Mouse (Mus musculus) neural tube, embryonic 13.5 days (tissue): Measurements from ENCODE around the gene 1700008O03Rik. TPM values are rescaled to one million over a fixed set of nuclear protein-coding genes. Genes with fewer than 3 reads are reported as not detected.

Experiments used
- ATAC-seq: fragments of 200-750 bp; cut with Nextera tagmentation; 2 replicates; pipeline ENCODE4 v1.8.0; 2017; ENCODE audit warnings: low read depth, mild to moderate bottlenecking, moderate TSS enrichment, moderate library complexity
- H3K27ac ChIP-seq: fragments of 300-500 bp; sonication (generic); replicated peaks from 2 replicates; pipeline ENCODE4 v1.5.1; 2015; ENCODE audit warnings: moderate library complexity, mild to moderate bottlenecking, inconsistent platforms
- H3K27me3 ChIP-seq: fragments of 300-500 bp; sonication (generic); 2 replicates; pipeline ENCODE4 v1.6.1; 2015; ENCODE audit warnings: mild to moderate bottlenecking, inconsistent platforms
- H3K36me3 ChIP-seq: fragments of 300-500 bp; sonication (generic); 2 replicates; pipeline ENCODE4 v1.6.1; 2015; ENCODE audit warnings: mild to moderate bottlenecking, inconsistent platforms
- H3K4me1 ChIP-seq: fragments of 300-500 bp; sonication (generic); replicated peaks from 2 replicates; pipeline ENCODE4 v1.6.1; 2015; ENCODE audit warnings: inconsistent platforms
- H3K4me2 ChIP-seq: fragments of 300-500 bp; sonication (generic); 2 replicates; pipeline ENCODE4 v1.6.1; 2015; ENCODE audit warnings: inconsistent platforms, mild to moderate bottlenecking, moderate library complexity
- H3K4me3 ChIP-seq: fragments of 300-500 bp; sonication (generic); 2 replicates; pipeline ENCODE4 v1.5.1; 2015; ENCODE audit warnings: mild to moderate bottlenecking, inconsistent platforms
- H3K9ac ChIP-seq: fragments of 300-500 bp; sonication (generic); 2 replicates; pipeline ENCODE4 v1.6.1; 2015; ENCODE audit warnings: moderate library complexity, mild to moderate bottlenecking, inconsistent platforms
- H3K9me3 ChIP-seq: fragments of 300-500 bp; sonication (generic); 2 replicates; pipeline ENCODE4 v1.6.1; 2016; ENCODE audit warnings: inconsistent platforms
- WGBS: fragments of 180-500 bp; shearing (Covaris S2); methylation state at CpG from one replicate; pipeline ENCODE4 v1.1.7; 2015; 5-methylcytosine and 5-hydroxymethylcytosine counted together
- polyA plus RNA-seq: library from polyadenylated mRNA; unstranded; fragments of >200 nt; fragmentation: Nextera tagmentation; extraction: Ambion mirVana; gene quantifications from 2 replicates; pipeline ENCODE4 v1.2.1, GENCODE M21; 2015

Gene 1700008O03Rik
- polyA plus RNA-seq, 1 experiment from 2014 or later = 1.0 TPM

- 2% methylated on average over 27 of the region's 27 CpGs for WGBS
These were observed 19.9 kb upstream of the 1700008O03Rik start for GRCm38 (mm10) chr7:44405346-44406014.

DNA sequence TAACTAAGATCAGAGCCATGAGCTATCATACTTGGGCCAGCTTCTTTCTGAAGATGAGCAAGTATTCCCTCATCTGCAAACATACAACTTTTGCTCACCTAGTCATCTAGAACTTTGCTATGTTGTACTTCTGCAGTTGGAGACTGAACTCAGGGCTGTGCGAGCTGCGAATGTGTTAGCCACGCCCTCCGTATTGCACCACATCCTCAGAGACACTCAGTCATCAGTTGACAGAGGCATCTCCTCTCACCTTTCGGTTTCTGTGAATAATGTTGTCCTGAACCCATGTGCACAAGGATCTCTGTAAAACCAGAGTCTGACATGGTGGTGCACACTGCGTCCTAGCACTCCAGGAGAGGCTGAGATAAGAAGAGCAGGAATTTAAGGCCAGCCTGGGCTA, 16.1 kb upstream of the 1700008O03Rik start:
- no peak for ATAC-seq
- no peaks in the 10 kb centered on the region for H3K36me3 ChIP-seq
- no peak overlapping the region for H3K27ac ChIP-seq
- no peak overlapping the region for H3K4me2 ChIP-seq
- H3K27me3 ChIP-seq = peaks cover 24% of the 10 kb centered on the region
- no peak overlapping the region for H3K9ac ChIP-seq
- no peaks in the 10 kb centered on the region for H3K9me3 ChIP-seq
- 85% methylated on average over 6 of the region's 6 CpGs for WGBS
- no peak overlapping the region for H3K4me3 ChIP-seq
- H3K4me1 ChIP-seq = peaks cover 8% of the 10 kb centered on the region

More at GRCm38 (mm10) chr7:44405346-44406014, 19.9 kb upstream of the 1700008O03Rik start:
- peak overlapping the region; percentile 34; the same call in 1 of the 2 replicates for H3K9ac ChIP-seq
- H3K4me1 ChIP-seq = peaks cover 8% of the 10 kb centered on the region
- peak; percentile 97 for ATAC-seq
- peaks cover 20% of the 10 kb centered on the region for H3K27me3 ChIP-seq
- peak overlapping the region; percentile 84 for H3K27ac ChIP-seq
- peak overlapping the region; percentile 62 for H3K4me2 ChIP-seq
- H3K9me3 ChIP-seq = no peaks in the 10 kb centered on the region
- H3K4me3 ChIP-seq = peak overlapping the region; percentile 39
- no peaks in the 10 kb centered on the region for H3K36me3 ChIP-seq

DNA sequence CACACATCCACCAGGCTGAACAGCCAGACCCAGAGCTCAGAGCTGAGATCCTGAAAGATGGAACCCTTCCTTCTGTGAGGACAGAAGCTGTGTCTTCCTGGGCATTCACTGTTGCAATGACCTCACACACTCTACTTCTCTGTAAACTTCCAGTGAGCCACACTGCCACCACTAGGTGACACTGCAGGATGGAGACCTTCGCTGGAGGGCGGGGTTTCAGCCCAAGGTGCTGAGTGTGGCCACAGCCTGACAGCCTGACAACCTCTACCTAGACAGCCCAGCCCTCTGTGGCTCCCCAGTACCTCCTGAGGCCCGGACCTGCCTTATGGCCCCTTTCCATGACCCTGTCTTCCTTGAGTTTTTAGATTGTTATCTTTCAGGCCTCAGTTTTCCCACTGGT, 12.9 kb upstream of the 1700008O03Rik start:
- Histone ChIP-seq H3K4me2 (no peak overlapping the region), H3K27me3 (peaks cover 23% of the 10 kb centered on the region), H3K27ac (no peak overlapping the region), H3K4me1 (no peaks in the 10 kb centered on the region), H3K9me3 (no peaks in the 10 kb centered on the region), H3K36me3 (no peaks in the 10 kb centered on the region), H3K4me3 (no peak overlapping the region), H3K9ac (no peak overlapping the region)
- WGBS = 17% methylated on average over 3 of the region's 3 CpGs
- peak; percentile 69 for ATAC-seq

- no peak for ATAC-seq
- H3K4me1 ChIP-seq = no peaks in the 10 kb centered on the region
- 90% methylated on average over 17 of the region's 17 CpGs for WGBS
- H3K4me3 ChIP-seq = no peak overlapping the region
- no peak overlapping the region for H3K4me2 ChIP-seq
- H3K9ac ChIP-seq = no peak overlapping the region
- no peak overlapping the region for H3K27ac ChIP-seq
- peaks cover 4% of the 10 kb centered on the region; the same call in 1 of the 2 replicates for H3K27me3 ChIP-seq
- no peaks in the 10 kb centered on the region for H3K36me3 ChIP-seq
- H3K9me3 ChIP-seq = no peaks in the 10 kb centered on the region
These were observed 7.7 kb upstream of the 1700008O03Rik start for GRCm38 (mm10) chr7:44393284-44393683.

DNA sequence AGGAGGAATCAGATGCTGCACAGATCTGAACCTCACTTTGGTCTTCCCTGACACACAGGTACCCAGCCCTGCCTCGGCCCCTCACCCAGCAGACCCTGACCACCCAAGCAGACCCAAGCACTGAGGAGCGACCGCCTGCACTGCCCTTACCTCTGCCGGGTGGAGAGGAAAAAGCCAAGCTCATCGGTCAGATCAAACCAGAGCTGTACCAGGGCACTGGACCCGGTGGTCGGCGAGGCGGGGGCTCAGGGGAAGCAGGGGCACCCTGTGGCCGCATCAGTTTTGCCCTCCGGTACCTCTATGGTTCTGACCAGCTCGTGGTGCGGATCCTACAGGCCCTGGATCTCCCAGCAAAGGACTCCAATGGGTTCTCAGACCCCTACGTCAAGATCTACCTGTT, 6.7 kb upstream of the 1700008O03Rik start:
- no peak for ATAC-seq

GRCm38 (mm10) chr7:44391831-44392230, 6.2 kb upstream of the 1700008O03Rik start:
- Histone ChIP-seq H3K36me3 (no peaks in the 10 kb centered on the region), H3K27me3 (peaks cover 16% of the 10 kb centered on the region; the same call in 1 of the 2 replicates), H3K9me3 (no peaks in the 10 kb centered on the region), H3K27ac (no peak overlapping the region), H3K9ac (no peak overlapping the region), H3K4me3 (no peak overlapping the region), H3K4me2 (no peak overlapping the region), H3K4me1 (no peaks in the 10 kb centered on the region)
- WGBS = 86% methylated on average over 4 of the region's 4 CpGs
- no peak for ATAC-seq

More for the DNA sequence above, 6.7 kb upstream of the 1700008O03Rik start:
- WGBS = 83% methylated on average over 14 of the region's 14 CpGs
- no peak overlapping the region for H3K27ac ChIP-seq
- no peaks in the 10 kb centered on the region for H3K4me1 ChIP-seq
- H3K9me3 ChIP-seq = no peaks in the 10 kb centered on the region
- no peaks in the 10 kb centered on the region for H3K36me3 ChIP-seq
- H3K27me3 ChIP-seq = peaks cover 12% of the 10 kb centered on the region; the same call in 1 of the 2 replicates
- H3K4me2 ChIP-seq = no peak overlapping the region
- H3K9ac ChIP-seq = no peak overlapping the region
- no peak overlapping the region for H3K4me3 ChIP-seq

GRCm38 (mm10) chr7:44384716-44385059, 932 bp downstream of the 1700008O03Rik start:
- no peaks in the 10 kb centered on the region for H3K36me3 ChIP-seq
- H3K4me1 ChIP-seq = peaks cover 24% of the 10 kb centered on the region
- peak; percentile 71 for ATAC-seq
- peak overlapping the region; percentile 92 for H3K4me2 ChIP-seq
- peaks cover 27% of the 10 kb centered on the region for H3K27me3 ChIP-seq
- peak overlapping the region; percentile 54 for H3K4me3 ChIP-seq
- peak overlapping the region; percentile 80 for H3K9ac ChIP-seq
- WGBS = 1% methylated on average over 17 of the region's 17 CpGs
- H3K27ac ChIP-seq = no peak overlapping the region
- H3K9me3 ChIP-seq = no peaks in the 10 kb centered on the region

- H3K4me2 ChIP-seq = peak within 1 kb of the TSS; percentile 92
- no peaks in the 10 kb centered on the region for H3K9me3 ChIP-seq
- H3K9ac ChIP-seq = peak within 1 kb of the TSS; percentile 80
- H3K27ac ChIP-seq = peak within 1 kb of the TSS; percentile 83
- peak; percentile 90 for ATAC-seq
- H3K27me3 ChIP-seq = peaks cover 27% of the 10 kb centered on the region
- peak within 1 kb of the TSS; percentile 54 for H3K4me3 ChIP-seq
- 3% methylated on average over 20 of the region's 33 CpGs for WGBS
- H3K4me1 ChIP-seq = peaks cover 24% of the 10 kb centered on the region
- no peaks in the 10 kb centered on the region for H3K36me3 ChIP-seq
These were observed 1.5 kb downstream of the 1700008O03Rik start, which contains the start of gene Syt3 for GRCm38 (mm10) chr7:44383980-44384715. TSS of gene Syt3 (plus strand) at chr7:44384102.

- H3K9me3 ChIP-seq = no peaks in the 10 kb centered on the region
- H3K9ac ChIP-seq = no peak overlapping the region
- no peak overlapping the region for H3K4me3 ChIP-seq
- peaks cover 20% of the 10 kb centered on the region for H3K27me3 ChIP-seq
- peak overlapping the region; percentile 83 for H3K27ac ChIP-seq
- ATAC-seq = 0 out of 2 replicates have a peak, but pooled peaks have one; percentile 9
- H3K4me1 ChIP-seq = peaks cover 24% of the 10 kb centered on the region
- H3K36me3 ChIP-seq = no peaks in the 10 kb centered on the region
- no peak overlapping the region for H3K4me2 ChIP-seq
- WGBS = 58% methylated on average over 12 of the region's 12 CpGs
These were observed 3.1 kb downstream of the 1700008O03Rik start for GRCm38 (mm10) chr7:44382541-44382940.

GRCm38 (mm10) chr7:44378290-44378689, 7.3 kb downstream of the 1700008O03Rik start:
- Histone ChIP-seq H3K27ac (no peak overlapping the region), H3K36me3 (no peaks in the 10 kb centered on the region), H3K27me3 (no peaks in the 10 kb centered on the region), H3K9me3 (no peaks in the 10 kb centered on the region), H3K4me3 (no peak overlapping the region), H3K9ac (no peak overlapping the region), H3K4me1 (peaks cover 20% of the 10 kb centered on the region), H3K4me2 (no peak overlapping the region)
- WGBS = 59% methylated on average over 4 of the region's 4 CpGs
- no peak for ATAC-seq

GRCm38 (mm10) chr7:44375793-44376192, 9.8 kb downstream of the 1700008O03Rik start:
- Histone ChIP-seq H3K4me3 (no peak overlapping the region), H3K36me3 (no peaks in the 10 kb centered on the region), H3K9ac (no peak overlapping the region), H3K4me2 (no peak overlapping the region), H3K27ac (no peak overlapping the region), H3K27me3 (no peaks in the 10 kb centered on the region), H3K9me3 (no peaks in the 10 kb centered on the region), H3K4me1 (peaks cover 15% of the 10 kb centered on the region)
- 64% methylated on average over 3 of the region's 3 CpGs for WGBS
- no peak for ATAC-seq

DNA sequence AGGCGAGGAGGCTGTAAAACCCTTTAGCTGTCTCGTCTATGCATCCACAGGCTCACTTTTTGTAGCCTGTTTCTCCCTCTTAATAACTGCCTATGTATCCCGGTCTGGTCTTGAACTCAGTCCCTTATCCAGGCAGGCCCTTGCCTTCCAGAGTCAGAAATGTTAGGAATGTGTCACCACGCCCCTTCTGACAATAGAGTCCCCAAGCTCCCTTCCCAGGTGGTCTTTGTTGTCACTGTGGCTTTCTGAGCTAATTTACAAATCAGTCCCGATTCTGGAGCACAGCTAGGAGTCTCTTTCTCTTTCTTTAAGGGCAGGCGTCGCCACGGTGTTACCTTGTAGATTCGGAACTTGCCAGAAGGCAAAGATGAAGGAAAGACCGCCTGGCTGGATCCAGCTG, 10.4 kb downstream of the 1700008O03Rik start:
- H3K36me3 ChIP-seq = no peaks in the 10 kb centered on the region
- no peaks in the 10 kb centered on the region for H3K9me3 ChIP-seq
- peak overlapping the region; percentile 81 for H3K9ac ChIP-seq
- peak overlapping the region; percentile 84 for H3K27ac ChIP-seq
- peak overlapping the region; percentile 61 for H3K4me3 ChIP-seq
- H3K4me2 ChIP-seq = peak overlapping the region; percentile 82
- no peaks in the 10 kb centered on the region for H3K27me3 ChIP-seq
- WGBS = 3% methylated on average over 10 of the region's 10 CpGs
- H3K4me1 ChIP-seq = peaks cover 15% of the 10 kb centered on the region
- no peak for ATAC-seq
